Mouse (Mus musculus) heart, embryonic 11.5 days (tissue): ENCODE measurements around the gene Natd1. TPM values are rescaled to one million over a fixed set of nuclear protein-coding genes. Genes with fewer than 3 reads are reported as not detected.

Experiments
- ATAC-seq: fragments of 200-750 bp; cut with Nextera tagmentation; replicated peaks from 2 replicates; pipeline ENCODE4 v1.8.0; 2017; ENCODE audit warnings: moderate library complexity; ENCODE audit not compliant: insufficient number of reproducible peaks, low FRiP score, low TSS enrichment
- H3K27ac ChIP-seq: fragments of 300-500 bp; sonication (generic); 2 replicates; pipeline ENCODE4 v1.5.1; 2014; ENCODE audit warnings: mild to moderate bottlenecking, low read depth, low read length
- H3K27me3 ChIP-seq: fragments of 300-500 bp; sonication (generic); 2 replicates; pipeline ENCODE4 v1.6.1; 2014; ENCODE audit warnings: mild to moderate bottlenecking, low read length, mixed read lengths; ENCODE audit not compliant: control insufficient read depth, insufficient read depth
- H3K36me3 ChIP-seq: fragments of 300-500 bp; sonication (generic); 2 replicates; pipeline ENCODE4 v1.6.1; 2014; ENCODE audit warnings: mild to moderate bottlenecking, low read length, moderate library complexity, mixed read lengths; ENCODE audit not compliant: control insufficient read depth, insufficient read depth
- H3K4me1 ChIP-seq: fragments of 300-500 bp; sonication (generic); 2 replicates; pipeline ENCODE4 v1.6.1; 2014; ENCODE audit warnings: low read length; ENCODE audit not compliant: control insufficient read depth, insufficient read depth
- H3K4me2 ChIP-seq: fragments of 300-500 bp; sonication (generic); 2 replicates; pipeline ENCODE4 v1.6.1; 2014; ENCODE audit warnings: mild to moderate bottlenecking, moderate library complexity
- H3K4me3 ChIP-seq: fragments of 300-500 bp; sonication (generic); 2 replicates; pipeline ENCODE4 v1.5.1; 2014; ENCODE audit warnings: low read depth, low read length
- H3K9ac ChIP-seq: fragments of 300-500 bp; sonication (generic); 2 replicates; pipeline ENCODE4 v1.6.1; 2014; ENCODE audit warnings: mild to moderate bottlenecking, low read depth, low read length, moderate library complexity
- H3K9me3 ChIP-seq: fragments of 300-500 bp; sonication (generic); replicated peaks from 2 replicates; pipeline ENCODE4 v1.6.1; 2016; ENCODE audit warnings: low read length; ENCODE audit not compliant: control insufficient read depth
- WGBS: fragments of 180-500 bp; shearing (Covaris S2); extraction: QIAGEN DNeasy Blood & Tissue Kit; methylation state at CpG from one replicate; pipeline ENCODE4 v1.1.7; 2014; ENCODE audit not compliant: insufficient replicate concordance; 5-methylcytosine and 5-hydroxymethylcytosine counted together
- polyA plus RNA-seq: library from polyadenylated mRNA; unstranded; fragments of >200 nt; fragmentation: Nextera tagmentation; extraction: Ambion mirVana; gene quantifications from 2 replicates; pipeline ENCODE4 v1.2.1, GENCODE M21; 2014

Gene Natd1
- polyA plus RNA-seq, 1 experiment from 2014 or later: 20.2 TPM

DNA sequence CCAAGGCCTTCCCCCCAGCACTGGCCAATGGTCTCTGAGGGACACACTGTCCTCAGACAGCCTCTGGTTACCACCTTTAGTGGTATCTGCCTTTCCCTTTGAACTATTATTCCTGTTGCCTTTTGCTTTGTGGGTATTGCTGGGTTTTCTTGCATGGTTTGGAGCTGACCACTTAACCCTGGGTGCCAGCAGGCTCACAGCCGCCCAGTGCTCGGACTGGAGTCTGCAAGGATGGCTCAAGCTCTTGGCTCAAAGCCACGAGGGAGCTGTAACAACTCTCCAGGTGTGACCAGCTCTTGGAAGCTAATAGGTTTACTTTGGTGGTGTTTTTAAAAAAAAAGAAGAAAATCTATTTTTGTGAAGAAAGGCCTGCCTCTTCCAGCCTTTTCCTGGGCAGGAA, 37.8 kb upstream of the Natd1 start:
- 89% methylated on average over 3 of the region's 3 CpGs for WGBS
- H3K4me1 ChIP-seq: peaks cover 6% of the 10 kb centered on the region
- no peak overlapping the region for H3K4me2 ChIP-seq
- H3K27me3 ChIP-seq: no peaks in the 10 kb centered on the region
- H3K27ac ChIP-seq: no peak overlapping the region
- H3K9ac ChIP-seq: no peak overlapping the region
- H3K36me3 ChIP-seq: peaks cover 21% of the 10 kb centered on the region
- H3K9me3 ChIP-seq: no peaks in the 10 kb centered on the region
- ATAC-seq: no peak
- no peak overlapping the region for H3K4me3 ChIP-seq

DNA sequence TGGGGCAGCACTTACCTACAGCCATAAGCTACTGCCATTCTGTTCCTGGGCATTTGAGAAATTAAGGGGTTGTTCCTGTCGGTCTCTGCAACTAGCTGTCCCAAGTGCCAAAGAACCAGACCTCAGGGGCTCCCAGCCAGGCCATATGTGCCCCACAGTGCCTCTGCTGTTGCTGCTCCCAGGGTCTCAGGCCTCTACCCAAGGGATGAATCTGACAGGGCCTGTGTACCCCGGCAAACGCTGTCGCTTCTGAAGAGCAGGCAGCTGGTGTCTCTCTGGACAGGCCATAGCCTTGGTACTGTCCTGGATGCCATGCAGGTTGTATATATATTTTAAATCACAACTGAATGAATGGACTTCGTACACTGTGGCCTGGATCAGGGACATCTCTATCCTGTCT, 37.3 kb upstream of the Natd1 start:
- no peak for ATAC-seq
- no peak overlapping the region for H3K4me3 ChIP-seq
- no peak overlapping the region for H3K9ac ChIP-seq
- H3K27ac ChIP-seq: no peak overlapping the region
- H3K36me3 ChIP-seq: peaks cover 23% of the 10 kb centered on the region
- WGBS: 91% methylated on average over 5 of the region's 5 CpGs
- H3K27me3 ChIP-seq: no peaks in the 10 kb centered on the region
- no peaks in the 10 kb centered on the region for H3K9me3 ChIP-seq
- H3K4me2 ChIP-seq: no peak overlapping the region
- peaks cover 6% of the 10 kb centered on the region for H3K4me1 ChIP-seq

DNA sequence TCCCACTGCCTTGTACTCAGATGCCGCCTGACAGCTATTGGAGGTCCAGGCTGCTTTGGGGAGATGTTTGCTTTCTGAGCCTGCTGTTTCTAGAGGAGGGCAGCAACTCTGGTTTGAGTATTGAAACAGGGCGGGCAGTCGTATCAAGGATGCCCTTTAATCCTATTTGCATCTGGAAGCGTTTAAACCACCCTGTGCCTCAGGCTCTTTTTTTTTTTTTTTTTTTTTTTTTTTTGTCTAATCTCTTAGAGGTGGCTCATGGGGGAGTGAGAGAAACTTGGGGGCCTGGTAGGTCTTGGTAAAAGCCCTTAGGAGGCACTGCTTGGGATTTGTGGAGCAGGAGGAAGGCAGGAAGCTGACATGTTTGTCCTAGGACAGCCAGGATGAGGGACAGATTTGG, 30.5 kb upstream of the Natd1 start:
- peaks cover 23% of the 10 kb centered on the region for H3K36me3 ChIP-seq

DNA sequence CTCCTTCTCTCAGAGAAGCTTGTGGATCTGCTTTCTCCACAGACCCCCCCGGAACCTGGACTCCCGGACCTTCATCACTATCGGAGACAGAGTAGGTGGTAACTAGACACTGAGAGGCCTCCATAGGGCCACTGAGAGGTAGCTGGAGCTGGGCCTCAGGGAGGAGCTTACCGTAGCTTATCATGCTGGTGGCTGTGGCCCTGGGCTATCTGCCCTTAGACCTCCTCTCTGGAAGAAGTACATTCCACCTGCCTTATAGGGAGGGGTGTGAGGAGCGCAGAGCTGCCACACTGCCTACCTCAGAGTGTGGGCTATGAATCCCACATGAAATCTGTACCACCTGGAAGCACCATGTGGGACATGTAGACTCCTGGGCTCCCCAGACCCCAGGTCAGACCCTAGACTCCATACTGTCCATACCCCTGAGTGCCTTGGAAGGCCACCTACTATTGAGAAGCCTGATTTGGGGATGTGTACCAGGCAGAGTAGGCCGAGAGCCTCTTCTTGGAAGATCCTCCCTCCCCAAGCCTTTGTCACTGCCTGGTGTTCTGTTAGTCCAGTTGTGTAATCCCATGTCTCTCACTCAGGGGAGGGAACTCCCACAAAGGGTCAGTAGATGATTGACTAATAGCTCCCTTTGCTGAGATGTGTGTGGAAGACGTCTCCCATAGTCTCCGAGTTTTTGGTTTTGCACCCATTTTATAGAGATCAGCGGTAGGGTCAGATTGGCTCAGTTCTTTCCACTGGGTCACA, 27.9 kb upstream of the Natd1 start:
- no peak; the same call in 1 of the 2 replicates for ATAC-seq
- Histone ChIP-seq H3K4me1 (peaks cover 46% of the 10 kb centered on the region), H3K9me3 (no peaks in the 10 kb centered on the region), H3K4me3 (peak overlapping the region; percentile 0; the same call in 1 of the 2 replicates), H3K27ac (peak overlapping the region; percentile 38; the same call in 1 of the 2 replicates), H3K36me3 (peaks cover 14% of the 10 kb centered on the region), H3K27me3 (no peaks in the 10 kb centered on the region), H3K9ac (no peak overlapping the region), H3K4me2 (peak overlapping the region; percentile 29)
- WGBS: 68% methylated on average over 9 of the region's 9 CpGs

More for the DNA sequence above, 30.5 kb upstream of the Natd1 start:
- Histone ChIP-seq H3K27ac (no peak overlapping the region), H3K9me3 (no peaks in the 10 kb centered on the region), H3K4me1 (peaks cover 24% of the 10 kb centered on the region), H3K4me3 (no peak overlapping the region), H3K9ac (no peak overlapping the region), H3K27me3 (no peaks in the 10 kb centered on the region), H3K4me2 (no peak overlapping the region)
- WGBS: 79% methylated on average over 4 of the region's 4 CpGs
- no peak for ATAC-seq

DNA sequence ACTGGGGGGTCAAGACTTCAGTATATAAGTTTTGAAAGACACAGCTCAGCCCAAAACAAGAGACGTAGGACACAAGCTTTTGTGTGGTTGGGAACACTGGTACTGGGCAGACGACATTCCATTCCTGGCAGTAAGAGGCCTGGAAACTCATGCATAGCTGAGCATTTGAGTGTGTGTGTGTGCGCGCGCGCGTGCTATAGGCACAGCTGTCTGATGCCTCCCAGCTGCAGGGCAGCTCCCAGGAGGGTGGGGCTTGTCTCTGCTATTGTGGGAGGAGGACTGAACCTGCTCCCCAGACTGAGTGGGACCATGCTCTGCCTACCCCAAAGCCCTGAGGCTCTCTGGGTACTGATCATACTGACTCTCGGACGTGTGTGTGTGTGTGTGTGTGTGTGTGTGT, 26.8 kb upstream of the Natd1 start:
- peak overlapping the region; percentile 29 for H3K4me2 ChIP-seq
- H3K27me3 ChIP-seq: no peaks in the 10 kb centered on the region
- 50% methylated on average over 9 of the region's 9 CpGs for WGBS
- H3K9ac ChIP-seq: no peak overlapping the region
- H3K9me3 ChIP-seq: no peaks in the 10 kb centered on the region
- no peak overlapping the region for H3K4me3 ChIP-seq
- H3K4me1 ChIP-seq: peaks cover 56% of the 10 kb centered on the region
- ATAC-seq: peak; percentile 62; the same call in 1 of the 2 replicates
- H3K36me3 ChIP-seq: peaks cover 11% of the 10 kb centered on the region; the same call in 1 of the 2 replicates
- peak overlapping the region; percentile 57 for H3K27ac ChIP-seq

DNA sequence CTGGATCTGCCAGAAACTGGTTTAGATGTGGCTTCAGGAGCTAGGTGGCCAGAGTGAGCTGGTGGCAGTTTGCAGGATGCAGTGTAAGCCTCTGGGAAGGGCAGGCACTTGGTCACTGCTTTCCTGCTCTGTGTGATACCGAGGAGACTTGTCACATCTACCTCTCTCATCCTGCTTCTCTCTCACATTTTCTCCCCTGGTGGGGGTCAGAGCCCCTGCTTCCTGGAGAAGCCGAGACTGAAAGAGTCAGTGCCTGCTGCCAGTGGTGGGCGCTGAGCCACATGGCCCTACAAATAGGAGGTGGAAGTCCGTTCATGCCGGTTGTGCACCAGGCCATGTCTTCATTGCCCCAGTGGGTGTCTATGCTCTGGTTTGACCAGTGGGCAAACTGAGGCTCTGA, 26.0 kb upstream of the Natd1 start:
- Histone ChIP-seq H3K27me3 (no peaks in the 10 kb centered on the region), H3K27ac (no peak overlapping the region), H3K4me2 (no peak overlapping the region), H3K36me3 (peaks cover 11% of the 10 kb centered on the region; the same call in 1 of the 2 replicates), H3K4me1 (peaks cover 60% of the 10 kb centered on the region), H3K9ac (no peak overlapping the region), H3K9me3 (no peaks in the 10 kb centered on the region), H3K4me3 (no peak overlapping the region)
- whole genome bisulfite sequencing: 83% methylated on average over 5 of the region's 5 CpGs
- ATAC-seq: no peak

DNA sequence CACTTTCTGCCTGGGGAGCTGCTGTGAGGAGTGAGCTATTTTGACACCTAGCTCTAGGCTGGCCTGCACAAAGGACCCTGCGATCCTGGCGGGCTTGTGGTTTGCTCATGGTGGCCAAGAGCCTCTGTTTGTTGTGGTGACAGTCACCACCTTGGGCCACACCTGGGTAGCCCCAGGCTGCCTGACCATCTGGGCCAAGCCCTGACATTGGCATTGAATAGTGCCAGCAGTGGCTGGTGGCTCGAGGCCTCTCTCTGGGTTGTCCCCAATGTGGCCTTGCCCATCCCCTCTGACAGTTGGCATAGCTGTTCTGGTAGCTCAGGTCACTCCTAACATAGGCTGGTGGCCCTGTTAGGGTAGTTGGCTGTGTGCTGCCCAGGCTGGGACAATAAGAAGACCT, 24.9 kb upstream of the Natd1 start:
- Histone ChIP-seq H3K4me2 (no peak overlapping the region; the same call in 1 of the 2 replicates), H3K27me3 (no peaks in the 10 kb centered on the region), H3K9me3 (no peaks in the 10 kb centered on the region), H3K27ac (peak overlapping the region; percentile 42; the same call in 1 of the 2 replicates), H3K4me3 (no peak overlapping the region), H3K4me1 (peaks cover 68% of the 10 kb centered on the region), H3K36me3 (peaks cover 10% of the 10 kb centered on the region; the same call in 1 of the 2 replicates), H3K9ac (no peak overlapping the region)
- WGBS: 87% methylated on average over 3 of the region's 3 CpGs
- ATAC-seq: no peak

DNA sequence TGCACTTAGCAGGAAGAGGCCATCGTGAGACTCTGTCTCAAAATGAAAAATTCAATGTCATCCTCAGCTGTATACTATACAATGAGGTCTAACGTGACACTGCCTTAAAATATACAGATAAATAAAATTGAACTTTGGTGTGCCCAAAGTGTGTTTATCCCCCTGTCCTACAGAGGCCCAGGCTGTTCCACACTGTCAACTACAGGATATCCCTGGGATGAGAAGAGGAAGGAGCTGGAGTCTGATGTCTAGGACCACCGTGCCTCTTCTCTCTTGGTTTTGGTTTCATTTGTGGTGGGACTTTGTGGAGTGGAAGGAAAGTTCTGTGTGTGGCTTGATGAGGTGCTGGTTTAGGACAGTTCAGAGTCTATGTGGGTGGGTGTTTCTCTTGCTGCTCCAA, 23.1 kb upstream of the Natd1 start:
- no peaks in the 10 kb centered on the region for H3K27me3 ChIP-seq

DNA sequence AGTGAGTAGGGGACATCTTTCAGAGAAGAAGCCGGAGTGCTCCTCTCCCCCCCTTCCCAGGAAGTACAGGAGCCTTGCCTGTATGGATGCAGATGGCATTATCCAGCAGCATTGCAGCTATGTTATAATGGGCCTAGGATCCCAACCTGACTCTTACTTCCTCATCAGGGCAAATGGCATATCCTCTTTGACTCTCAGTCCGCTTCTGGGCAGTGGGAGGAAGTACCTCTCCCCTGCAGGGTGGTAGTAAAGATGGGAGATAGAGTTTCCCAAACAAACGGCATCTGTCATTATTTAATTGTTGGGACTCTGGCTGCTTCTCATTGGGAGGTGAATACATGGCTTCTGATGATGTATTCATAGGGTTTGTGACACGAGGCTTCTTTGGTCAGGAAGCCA, 21.4 kb upstream of the Natd1 start:
- no peaks in the 10 kb centered on the region for H3K27me3 ChIP-seq
- peak overlapping the region; percentile 8; the same call in 1 of the 2 replicates for H3K4me3 ChIP-seq
- no peaks in the 10 kb centered on the region for H3K36me3 ChIP-seq
- no peak overlapping the region for H3K27ac ChIP-seq
- H3K4me2 ChIP-seq: peak overlapping the region; percentile 48; the same call in 1 of the 2 replicates
- H3K9ac ChIP-seq: no peak overlapping the region
- 70% methylated on average over 4 of the region's 4 CpGs for WGBS
- no peaks in the 10 kb centered on the region for H3K9me3 ChIP-seq
- ATAC-seq: no peak
- H3K4me1 ChIP-seq: peaks cover 68% of the 10 kb centered on the region

More for the DNA sequence above, 23.1 kb upstream of the Natd1 start:
- Histone ChIP-seq H3K36me3 (no peaks in the 10 kb centered on the region), H3K9me3 (no peaks in the 10 kb centered on the region), H3K27ac (no peak overlapping the region), H3K4me2 (no peak overlapping the region), H3K9ac (no peak overlapping the region), H3K4me1 (peaks cover 80% of the 10 kb centered on the region), H3K4me3 (no peak overlapping the region)
- 88% methylated on average over 3 of the region's 3 CpGs for WGBS
- no peak for ATAC-seq
